Mouse (Mus musculus): Measurements from ENCODE around the gene Acacb. TPM values are rescaled to one million over a fixed set of nuclear protein-coding genes. Genes with fewer than 3 reads are reported as not detected.

Acacb gene
- polyA plus RNA-seq, 1 experiment from 2014 or later = 2.3 TPM

- no peaks in the 10 kb centered on the region for H3K9me3 ChIP-seq (ENCODE audit: low read depth, low read length)
- H3K4me2 ChIP-seq = no peak overlapping the region
- no peak overlapping the region for H3K4me3 ChIP-seq (ENCODE audit: low read depth, low read length)
- 70% methylated on average over 5 of the region's 5 CpGs for WGBS
- no peaks in the 10 kb centered on the region for H3K27me3 ChIP-seq (ENCODE audit: insufficient read depth, low read length)
- H3K27ac ChIP-seq (ENCODE audit: low read depth) = no peak overlapping the region
- ATAC-seq (ENCODE audit: insufficient read depth) (no peak), DNase-seq (no peak)
- TF ChIP-seq CTCF (IDR thresholded peaks at IDR 0.05; ENCODE audit: low read depth) = no peak
- H3K4me1 ChIP-seq (ENCODE audit: insufficient read depth) = no peaks in the 10 kb centered on the region
- H3K36me3 ChIP-seq (ENCODE audit: insufficient read depth) = no peaks in the 10 kb centered on the region
- no peak overlapping the region for H3K9ac ChIP-seq
These were observed 8.4 kb downstream of the Acacb start for GRCm38 (mm10) chr5:114154765-114155164.

DNA sequence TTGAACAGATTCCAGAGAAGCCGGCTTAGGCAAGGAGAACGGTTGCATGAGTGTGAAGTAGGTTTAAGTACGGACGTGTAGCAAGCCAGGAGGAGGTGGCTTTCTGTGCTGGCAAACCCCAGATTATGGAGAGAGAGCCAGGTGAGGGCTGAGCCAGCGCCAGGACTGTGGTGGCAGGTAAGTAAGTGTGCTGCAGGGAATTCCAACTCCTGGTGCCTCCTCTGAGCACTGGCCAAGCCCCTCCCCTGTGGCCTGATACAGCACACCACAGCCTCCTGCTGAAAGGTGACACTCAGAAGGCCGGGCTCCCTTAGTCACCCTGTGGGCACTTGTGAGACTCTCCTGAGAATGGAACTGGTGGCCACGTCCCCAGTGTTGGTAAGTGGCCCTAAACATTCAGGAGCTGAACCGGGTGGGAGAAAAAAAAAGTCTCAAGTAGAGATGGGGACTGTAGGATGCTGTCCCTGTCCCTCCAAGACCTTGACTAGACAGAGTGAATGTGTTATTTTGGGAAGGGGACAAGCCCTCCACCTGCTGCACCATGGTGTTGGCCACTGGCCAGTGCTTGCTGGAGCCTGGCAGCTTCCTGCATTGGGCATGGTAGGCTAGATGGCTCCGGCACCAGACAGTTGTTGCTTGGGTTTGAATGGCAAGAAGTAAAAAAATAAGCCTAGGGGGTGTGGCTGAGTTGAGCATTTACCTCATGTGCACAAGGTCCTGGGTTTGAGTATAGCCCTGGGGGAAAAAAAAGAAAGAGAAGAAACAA is 9.0 kb downstream of the Acacb start:
- Histone ChIP-seq H3K4me3 (ENCODE audit: low read depth, low read length) (no peak overlapping the region), H3K9me3 (ENCODE audit: low read depth, low read length) (no peaks in the 10 kb centered on the region), H3K4me1 (ENCODE audit: insufficient read depth) (no peaks in the 10 kb centered on the region), H3K27me3 (ENCODE audit: insufficient read depth, low read length) (no peaks in the 10 kb centered on the region), H3K9ac (no peak overlapping the region), H3K4me2 (no peak overlapping the region), H3K27ac (ENCODE audit: low read depth) (no peak overlapping the region), H3K36me3 (ENCODE audit: insufficient read depth) (no peaks in the 10 kb centered on the region)
- ATAC-seq (ENCODE audit: insufficient read depth) (peak; percentile 47; the same call in 1 of the 2 replicates), DNase-seq (no peak)
- no peak for TF ChIP-seq CTCF (IDR thresholded peaks at IDR 0.05; ENCODE audit: low read depth)
- WGBS = 40% methylated on average over 9 of the region's 9 CpGs

- no peaks in the 10 kb centered on the region for H3K4me1 ChIP-seq (ENCODE audit: insufficient read depth)
- DNase-seq (no peak), ATAC-seq (ENCODE audit: insufficient read depth) (no peak)
- no peak for TF ChIP-seq CTCF (IDR thresholded peaks at IDR 0.05; ENCODE audit: low read depth)
- no peak overlapping the region for H3K4me3 ChIP-seq (ENCODE audit: low read depth, low read length)
- H3K27me3 ChIP-seq (ENCODE audit: insufficient read depth, low read length) = no peaks in the 10 kb centered on the region
- no peak overlapping the region for H3K4me2 ChIP-seq
- H3K36me3 ChIP-seq (ENCODE audit: insufficient read depth) = no peaks in the 10 kb centered on the region
- no peaks in the 10 kb centered on the region for H3K9me3 ChIP-seq (ENCODE audit: low read depth, low read length)
- 50% methylated on average over 7 of the region's 7 CpGs for WGBS
- H3K9ac ChIP-seq = no peak overlapping the region
- H3K27ac ChIP-seq (ENCODE audit: low read depth) = no peak overlapping the region
These were observed 10.9 kb downstream of the Acacb start for GRCm38 (mm10) chr5:114157236-114157635.

GRCm38 (mm10) chr5:114161424-114161823 is 15.1 kb downstream of the Acacb start:
- no peak overlapping the region for H3K4me2 ChIP-seq
- 82% methylated on average over 6 of the region's 6 CpGs for WGBS
- H3K4me3 ChIP-seq (ENCODE audit: low read depth, low read length) = no peak overlapping the region
- no peaks in the 10 kb centered on the region for H3K36me3 ChIP-seq (ENCODE audit: insufficient read depth)
- ATAC-seq (ENCODE audit: insufficient read depth) = no peak
- DNase-seq = no peak
- TF ChIP-seq CTCF (IDR thresholded peaks at IDR 0.05; ENCODE audit: low read depth) = no peak
- no peaks in the 10 kb centered on the region for H3K9me3 ChIP-seq (ENCODE audit: low read depth, low read length)
- no peak overlapping the region for H3K9ac ChIP-seq
- H3K4me1 ChIP-seq (ENCODE audit: insufficient read depth) = no peaks in the 10 kb centered on the region
- H3K27ac ChIP-seq (ENCODE audit: low read depth) = no peak overlapping the region
- H3K27me3 ChIP-seq (ENCODE audit: insufficient read depth, low read length) = no peaks in the 10 kb centered on the region

DNA sequence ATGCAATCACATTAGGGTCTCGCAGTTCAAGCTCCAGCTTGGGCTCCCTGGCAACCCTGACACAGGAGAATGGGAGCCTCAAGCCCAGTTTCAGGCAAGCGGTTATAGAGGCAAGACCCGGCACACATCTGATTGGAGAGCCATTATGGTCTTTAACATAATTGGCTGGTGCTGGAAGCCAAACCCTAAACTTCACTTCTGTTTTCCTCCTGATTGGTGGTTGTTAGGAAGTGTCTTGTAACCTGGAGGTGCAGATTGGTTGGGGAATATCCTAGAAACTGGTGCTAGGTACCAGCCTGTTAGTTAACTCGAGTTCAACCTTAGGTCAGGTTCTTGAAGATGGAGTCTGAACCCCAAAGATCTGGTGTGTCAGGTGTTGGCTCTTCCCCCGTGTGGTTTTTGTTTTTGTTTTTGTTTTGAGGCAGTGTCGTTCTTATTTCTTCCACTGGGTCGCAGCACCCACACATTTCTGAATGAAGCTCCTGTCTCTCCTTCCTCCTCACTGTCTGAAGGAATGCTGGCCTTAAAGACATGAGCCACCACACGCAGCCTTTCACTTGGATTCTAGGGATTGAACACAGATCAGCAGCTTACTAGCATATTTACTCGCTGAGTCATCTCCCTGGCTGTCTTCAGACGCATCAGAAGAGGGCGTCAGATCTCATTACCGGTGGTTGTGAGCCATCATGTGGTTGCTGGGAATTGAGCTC is 15.9 kb downstream of the Acacb start:
- Histone ChIP-seq H3K4me1 (ENCODE audit: insufficient read depth) (no peaks in the 10 kb centered on the region), H3K4me3 (ENCODE audit: low read depth, low read length) (no peak overlapping the region), H3K27ac (ENCODE audit: low read depth) (no peak overlapping the region), H3K27me3 (ENCODE audit: insufficient read depth, low read length) (no peaks in the 10 kb centered on the region), H3K36me3 (ENCODE audit: insufficient read depth) (no peaks in the 10 kb centered on the region), H3K9me3 (ENCODE audit: low read depth, low read length) (no peaks in the 10 kb centered on the region), H3K9ac (no peak overlapping the region), H3K4me2 (no peak overlapping the region)
- peak; percentile 29; the same call in 1 of the 2 replicates for TF ChIP-seq CTCF (IDR thresholded peaks at IDR 0.05; ENCODE audit: low read depth)
- ATAC-seq (ENCODE audit: insufficient read depth) (no peak), DNase-seq (peak; percentile 4)
- WGBS = 44% methylated on average over 12 of the region's 12 CpGs

DNA sequence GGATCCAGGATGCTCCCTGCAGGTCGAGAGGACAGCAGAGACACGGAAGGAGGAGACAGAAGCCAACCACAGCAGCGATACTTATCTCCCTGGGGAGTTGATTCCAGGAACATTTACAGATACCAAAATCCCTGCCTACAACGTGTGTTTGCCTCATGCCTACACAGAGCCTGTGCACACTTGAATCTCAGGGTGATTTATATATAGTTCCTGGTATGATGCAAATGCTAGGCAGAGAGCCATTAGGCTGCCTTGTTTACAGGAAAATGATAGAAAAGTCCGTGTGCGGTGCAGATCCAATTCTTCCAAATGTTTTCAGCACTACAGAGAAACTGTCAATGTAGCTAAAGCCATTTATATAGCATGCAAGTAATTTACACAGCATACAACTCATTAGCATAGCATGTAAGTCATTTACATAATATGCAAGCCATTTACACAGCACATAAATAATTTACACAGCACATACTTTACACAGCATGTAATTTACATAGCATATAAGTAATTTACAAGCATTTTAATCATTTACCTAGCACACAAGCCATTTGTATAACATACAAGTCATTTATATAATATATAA is 16.9 kb downstream of the Acacb start:
- no peak for TF ChIP-seq CTCF (IDR thresholded peaks at IDR 0.05; ENCODE audit: low read depth)

GRCm38 (mm10) chr5:114170345-114170744 is 24.0 kb downstream of the Acacb start:
- TF ChIP-seq CTCF (IDR thresholded peaks at IDR 0.05; ENCODE audit: low read depth) = no peak
- no peak overlapping the region for H3K4me2 ChIP-seq
- H3K9ac ChIP-seq = no peak overlapping the region
- H3K4me1 ChIP-seq (ENCODE audit: insufficient read depth) = no peaks in the 10 kb centered on the region
- H3K27ac ChIP-seq (ENCODE audit: low read depth) = no peak overlapping the region
- H3K27me3 ChIP-seq (ENCODE audit: insufficient read depth, low read length) = no peaks in the 10 kb centered on the region
- 78% methylated on average over 7 of the region's 7 CpGs for WGBS
- no peak overlapping the region for H3K4me3 ChIP-seq (ENCODE audit: low read depth, low read length)
- ATAC-seq (ENCODE audit: insufficient read depth) = no peak
- no peaks in the 10 kb centered on the region for H3K36me3 ChIP-seq (ENCODE audit: insufficient read depth)
- H3K9me3 ChIP-seq (ENCODE audit: low read depth, low read length) = no peaks in the 10 kb centered on the region
- no peak for DNase-seq

More for the DNA sequence above, 16.9 kb downstream of the Acacb start:
- DNase-seq (no peak), ATAC-seq (ENCODE audit: insufficient read depth) (no peak)
- Histone ChIP-seq H3K9ac (no peak overlapping the region), H3K4me2 (no peak overlapping the region), H3K27me3 (ENCODE audit: insufficient read depth, low read length) (no peaks in the 10 kb centered on the region), H3K9me3 (ENCODE audit: low read depth, low read length) (no peaks in the 10 kb centered on the region), H3K4me3 (ENCODE audit: low read depth, low read length) (no peak overlapping the region), H3K27ac (ENCODE audit: low read depth) (no peak overlapping the region), H3K36me3 (ENCODE audit: insufficient read depth) (no peaks in the 10 kb centered on the region), H3K4me1 (ENCODE audit: insufficient read depth) (no peaks in the 10 kb centered on the region)
- 55% methylated on average over 6 of the region's 6 CpGs for WGBS
